Mouse (Mus musculus): ENCODE measurements around the gene H2-Q1. TPM values are rescaled to one million over a fixed set of nuclear protein-coding genes. Genes with fewer than 3 reads are reported as not detected.
"Not testable (repeated sequence)": the region's sequence is repeated elsewhere in the genome, so short reads cannot be mapped to it uniquely, and the experiment has no call there.

H2-Q1 gene
- polyA plus RNA-seq, 1 experiment from 2014 or later, result not detected

GRCm38 (mm10) chr17:35329714-35330113 is 9.5 kb downstream of the H2-Q1 start:
- 53% methylated on average over 3 of the region's 3 CpGs for WGBS
- H3K4me2 ChIP-seq (replicated peaks; ENCODE audit: low read depth); ATAC-seq (ENCODE audit: low FRiP score, low TSS enrichment); H3K9ac ChIP-seq (ENCODE audit: low read length); H3K36me3 ChIP-seq (ENCODE audit: control insufficient read depth, insufficient read depth, low read length); H3K9me3 ChIP-seq (ENCODE audit: control insufficient read depth, low read length); H3K4me1 ChIP-seq (replicated peaks; ENCODE audit: control insufficient read depth, insufficient read depth); H3K4me3 ChIP-seq (ENCODE audit: low read depth, low read length); H3K27ac ChIP-seq (replicated peaks); DNase-seq (ENCODE audit: low spot score); H3K27me3 ChIP-seq (ENCODE audit: control insufficient read depth, insufficient read depth, low read length): not testable (repeated sequence)
- peak; percentile 36 for TF ChIP-seq CTCF (IDR thresholded peaks at IDR 0.05; ENCODE audit: low read depth)

GRCm38 (mm10) chr17:35331546-35331945 is 11.3 kb downstream of the H2-Q1 start:
- not testable (repeated sequence) for H3K36me3 ChIP-seq (ENCODE audit: control insufficient read depth, insufficient read depth, low read length); H3K9me3 ChIP-seq (ENCODE audit: control insufficient read depth, low read length); H3K9ac ChIP-seq (ENCODE audit: low read length); H3K4me2 ChIP-seq (replicated peaks; ENCODE audit: low read depth); H3K27me3 ChIP-seq (ENCODE audit: control insufficient read depth, insufficient read depth, low read length); H3K4me3 ChIP-seq (ENCODE audit: low read depth, low read length); H3K27ac ChIP-seq (replicated peaks); H3K4me1 ChIP-seq (replicated peaks; ENCODE audit: control insufficient read depth, insufficient read depth); ATAC-seq (ENCODE audit: low FRiP score, low TSS enrichment); DNase-seq (ENCODE audit: low spot score)
- WGBS, result 53% methylated on average over 6 of the region's 6 CpGs

DNA sequence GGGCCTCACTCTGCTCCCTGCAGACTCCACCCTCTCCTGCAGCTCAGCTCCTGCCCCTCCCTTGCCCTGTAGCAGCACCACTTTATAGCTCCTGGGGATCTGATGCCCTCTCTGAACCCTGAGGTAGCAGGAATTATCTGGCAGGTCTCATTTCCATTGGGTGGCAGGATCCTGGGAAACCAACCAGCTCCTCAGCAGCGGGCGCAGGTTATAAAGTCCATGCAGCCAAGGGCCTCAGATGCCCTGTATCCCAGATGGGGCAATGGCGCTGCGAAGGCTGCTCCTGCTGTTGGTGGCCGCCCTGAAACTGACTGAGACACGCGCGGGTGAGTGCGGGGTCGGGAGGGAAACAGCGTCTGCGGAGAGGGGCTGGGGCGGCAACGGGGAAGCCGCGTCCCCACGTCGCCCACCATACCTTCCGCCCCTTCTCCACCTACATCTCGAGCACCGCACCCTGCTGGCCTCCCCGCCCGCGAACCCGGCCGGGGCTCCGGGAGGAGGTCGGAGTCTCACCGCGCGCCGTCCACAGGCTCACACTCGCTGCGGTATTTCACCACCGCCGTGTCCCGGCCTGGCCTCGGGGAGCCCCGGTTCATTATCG is 22.0 kb downstream of the H2-Q1 start, which contains the start of gene H2-Q2:
TSS of gene H2-Q2 (plus strand) at position 172 of the 601 bp plus-strand sequence.
- peak within 1 kb of the TSS; percentile 27; the same call in 1 of the 2 replicates for H3K9ac ChIP-seq (ENCODE audit: low read length)

GRCm38 (mm10) chr17:35342711-35343476 is 22.7 kb downstream of the H2-Q1 start:
- TF ChIP-seq EP300 (optimal IDR thresholded peaks at IDR 0.05) (no peak), CTCF (IDR thresholded peaks at IDR 0.05; ENCODE audit: low read depth) (no peak)
- Histone ChIP-seq H3K4me1 (replicated peaks; ENCODE audit: control insufficient read depth, insufficient read depth) (no peaks in the 10 kb centered on the region), H3K27me3 (ENCODE audit: control insufficient read depth, insufficient read depth, low read length) (peaks cover 3% of the 10 kb centered on the region; the same call in 1 of the 2 replicates), H3K4me3 (ENCODE audit: low read depth, low read length) (peak overlapping the region; percentile 43), H3K27ac (replicated peaks) (no peak overlapping the region), H3K36me3 (ENCODE audit: control insufficient read depth, insufficient read depth, low read length) (no peaks in the 10 kb centered on the region), H3K9ac (ENCODE audit: low read length) (peak overlapping the region; percentile 27; the same call in 1 of the 2 replicates), H3K9me3 (ENCODE audit: control insufficient read depth, low read length) (no peaks in the 10 kb centered on the region), H3K4me2 (replicated peaks; ENCODE audit: low read depth) (peak overlapping the region; percentile 70)
- peak; percentile 51 for DNase-seq (ENCODE audit: low spot score)
- peak; percentile 56; the same call in 1 of the 2 replicates for ATAC-seq (ENCODE audit: low FRiP score, low TSS enrichment)
- 2% methylated on average over 46 of the region's 46 CpGs for WGBS

More for the DNA sequence above, 22.0 kb downstream of the H2-Q1 start, which contains the start of gene H2-Q2:
- Histone ChIP-seq H3K27me3 (ENCODE audit: control insufficient read depth, insufficient read depth, low read length) (peaks cover 3% of the 10 kb centered on the region; the same call in 1 of the 2 replicates), H3K4me1 (replicated peaks; ENCODE audit: control insufficient read depth, insufficient read depth) (no peaks in the 10 kb centered on the region), H3K4me3 (ENCODE audit: low read depth, low read length) (peak within 1 kb of the TSS; percentile 43), H3K4me2 (replicated peaks; ENCODE audit: low read depth) (peak within 1 kb of the TSS; percentile 70), H3K36me3 (ENCODE audit: control insufficient read depth, insufficient read depth, low read length) (no peaks in the 10 kb centered on the region), H3K27ac (replicated peaks) (no peak within 1 kb of the TSS), H3K9me3 (ENCODE audit: control insufficient read depth, low read length) (no peaks in the 10 kb centered on the region)
- TF ChIP-seq EP300 (optimal IDR thresholded peaks at IDR 0.05) (no peak), CTCF (IDR thresholded peaks at IDR 0.05; ENCODE audit: low read depth) (no peak)
- under 1% methylated on average over 39 of the region's 40 CpGs for WGBS
- ATAC-seq (ENCODE audit: low FRiP score, low TSS enrichment) (peak; percentile 35; the same call in 1 of the 2 replicates), DNase-seq (ENCODE audit: low spot score) (peak; percentile 38)

GRCm38 (mm10) chr17:35347659-35348058 is 27.5 kb downstream of the H2-Q1 start:
- H3K27ac ChIP-seq (replicated peaks); H3K4me2 ChIP-seq (replicated peaks; ENCODE audit: low read depth); ATAC-seq (ENCODE audit: low FRiP score, low TSS enrichment); H3K9ac ChIP-seq (ENCODE audit: low read length); H3K27me3 ChIP-seq (ENCODE audit: control insufficient read depth, insufficient read depth, low read length); H3K9me3 ChIP-seq (ENCODE audit: control insufficient read depth, low read length); H3K4me1 ChIP-seq (replicated peaks; ENCODE audit: control insufficient read depth, insufficient read depth); H3K36me3 ChIP-seq (ENCODE audit: control insufficient read depth, insufficient read depth, low read length); DNase-seq (ENCODE audit: low spot score); H3K4me3 ChIP-seq (ENCODE audit: low read depth, low read length): not testable (repeated sequence)

DNA sequence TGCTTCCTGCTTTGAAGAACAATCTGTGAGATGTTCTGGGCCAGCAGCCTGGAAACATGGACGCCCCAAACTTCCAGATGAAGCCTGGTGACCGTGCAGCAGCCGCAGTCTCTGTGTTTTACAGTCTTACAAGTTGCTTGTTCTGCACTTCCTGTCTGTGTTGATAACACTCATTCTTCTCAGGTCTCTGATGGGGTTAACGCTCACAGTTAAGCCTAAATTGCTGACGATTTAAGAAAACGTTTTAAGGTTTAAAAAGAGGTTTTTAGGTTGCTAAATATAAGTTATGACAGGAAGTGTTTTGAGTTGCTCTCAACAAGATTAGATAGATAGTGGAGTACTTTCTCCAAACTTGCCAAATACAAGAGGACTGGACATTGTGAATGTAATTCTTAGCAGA is 33.1 kb downstream of the H2-Q1 start:
- H3K9me3 ChIP-seq (ENCODE audit: control insufficient read depth, low read length); H3K4me2 ChIP-seq (replicated peaks; ENCODE audit: low read depth); H3K9ac ChIP-seq (ENCODE audit: low read length); ATAC-seq (ENCODE audit: low FRiP score, low TSS enrichment); H3K27ac ChIP-seq (replicated peaks); H3K4me3 ChIP-seq (ENCODE audit: low read depth, low read length); H3K36me3 ChIP-seq (ENCODE audit: control insufficient read depth, insufficient read depth, low read length); H3K27me3 ChIP-seq (ENCODE audit: control insufficient read depth, insufficient read depth, low read length); H3K4me1 ChIP-seq (replicated peaks; ENCODE audit: control insufficient read depth, insufficient read depth); DNase-seq (ENCODE audit: low spot score): not testable (repeated sequence)
- WGBS, result 34% methylated on average over 6 of the region's 6 CpGs

All from stomach, postnatal 0 days (tissue).